Mouse (Mus musculus) kidney, postnatal 4 days (tissue): ENCODE measurements around the gene Cela3a.
"Not testable (repeated sequence)": the region's sequence is repeated elsewhere in the genome, so short reads cannot be mapped to it uniquely, and the experiment has no call there.

Experiments used
- DNase-seq, 2 experiments: peaks; one replicate each; pipeline ENCODE4 v3.0.0; 2021; ENCODE audit warnings: mixed read lengths in 2 of 2

Gene Cela3a

GRCm38 (mm10) chr4:137412185-137412709, 2.7 kb upstream of the Cela3a start:
- not testable (repeated sequence) for DNase-seq

- no peak for DNase-seq
Observed at GRCm38 (mm10) chr4:137405571-137405970, 4.0 kb downstream of the Cela3a start.

GRCm38 (mm10) chr4:137396641-137397525, 12.7 kb downstream of the Cela3a start:
- peak; percentile 27 to 51 for DNase-seq

GRCm38 (mm10) chr4:137393378-137394135, 16.0 kb downstream of the Cela3a start:
- DNase-seq = peak; percentile 30 to 48

GRCm38 (mm10) chr4:137392874-137393273, 16.7 kb downstream of the Cela3a start:
- peak; percentile 21 to 45 for DNase-seq

GRCm38 (mm10) chr4:137391287-137391686, 18.3 kb downstream of the Cela3a start:
- no peak for DNase-seq

- no peak for DNase-seq
Observed at GRCm38 (mm10) chr4:137390196-137390595, 19.4 kb downstream of the Cela3a start.

- DNase-seq = peak; percentile 24 to 57
Observed at GRCm38 (mm10) chr4:137388983-137389382, 20.6 kb downstream of the Cela3a start.

GRCm38 (mm10) chr4:137388059-137388794, 21.4 kb downstream of the Cela3a start:
- peak; percentile 86 to 92 for DNase-seq

- DNase-seq = no peak
Observed at GRCm38 (mm10) chr4:137387482-137388058, 22.0 kb downstream of the Cela3a start.

- peak in 1 of 2 experiments; percentile 28 for DNase-seq
Observed at GRCm38 (mm10) chr4:137380702-137381605, 28.6 kb downstream of the Cela3a start.

- no peak for DNase-seq
Observed at GRCm38 (mm10) chr4:137379713-137380255, 29.8 kb downstream of the Cela3a start.

GRCm38 (mm10) chr4:137379085-137379484, 30.5 kb downstream of the Cela3a start:
- no peak for DNase-seq

GRCm38 (mm10) chr4:137377526-137378304, 31.9 kb downstream of the Cela3a start:
- no peak for DNase-seq

- no peak for DNase-seq
Observed at GRCm38 (mm10) chr4:137376778-137377177, 32.8 kb downstream of the Cela3a start.

GRCm38 (mm10) chr4:137375314-137376278, 34.0 kb downstream of the Cela3a start:
- DNase-seq = peak; percentile 41 to 48

- peak; percentile 29 to 50 for DNase-seq
Observed at GRCm38 (mm10) chr4:137373711-137374110, 35.9 kb downstream of the Cela3a start.

- no peak for DNase-seq
Observed at GRCm38 (mm10) chr4:137371596-137372523, 37.7 kb downstream of the Cela3a start.
